Mouse (Mus musculus) C2C12 (cell line): ENCODE results near the gene Elmsan1.

Experiments used
- CEBPB ChIP-seq: IDR thresholded peaks from one replicate; pipeline ENCODE4 v1.6.1; 2011; ENCODE audit warnings: low read depth, mild to moderate bottlenecking, control low read depth, moderate library complexity
- CTCF ChIP-seq: IDR thresholded peaks from one replicate; pipeline ENCODE4 v1.5.1; 2011; ENCODE audit not compliant: control insufficient read depth, insufficient read depth, insufficient read length
- MAX ChIP-seq: IDR thresholded peaks from one replicate; pipeline ENCODE4 v1.6.1; 2011; ENCODE audit warnings: mild to moderate bottlenecking, control low read depth

GRCm38 (mm10) chr12:84217111-84217507 is 1.6 kb downstream of the Elmsan1 start:
- TF ChIP-seq CEBPB (no peak), MAX (no peak), CTCF (no peak)
